Comparison of ENCODE assay signal across 12 mouse cellular contexts in genomic region chr4:97991395-97991794, GRCm38 (mm10).
"Had no signal": no experiment of that assay in that cellular context is flagged by ENCODE, and none has a peak within 500 bp of the region (broad histone marks: within the 10 kb centered on the region; RNA-seq: fewer than 3 reads in every experiment).

No protein-coding gene starts in this region.

- H3K36me3 ChIP-seq: limb, embryonic 10.5 days; liver, embryonic 15.5 days; midbrain, embryonic 12.5 days had no signal

- H3K9ac ChIP-seq: liver, embryonic 15.5 days; midbrain, embryonic 12.5 days had no signal

- H3K27me3 ChIP-seq: liver, embryonic 15.5 days; megakaryocyte, embryonic 14.5 days had no signal

- H3K4me3 ChIP-seq: left cerebral cortex, adult 2 months; limb, embryonic 10.5 days; liver, embryonic 15.5 days; megakaryocyte, embryonic 14.5 days; midbrain, embryonic 12.5 days had no signal

- ATAC-seq: midbrain, embryonic 16.5 days had no signal

- H3K9me3 ChIP-seq: limb, embryonic 10.5 days; liver, embryonic 15.5 days; megakaryocyte, embryonic 14.5 days; midbrain, embryonic 12.5 days had no signal

- H3K27ac ChIP-seq: left cerebral cortex, adult 2 months; limb, embryonic 10.5 days; liver, embryonic 15.5 days; macrophage; midbrain, embryonic 12.5 days had no signal

- H3K4me2 ChIP-seq: liver, embryonic 11.5 days; liver, embryonic 15.5 days; midbrain, embryonic 12.5 days had no signal

- DNase-seq: kidney, postnatal 25 days; lung, adult 2 months; lung, postnatal 10 days; thymus, postnatal 4 days had no signal
